Mouse (Mus musculus) MEL (cell line): Measurements from ENCODE around the gene Ccr1l1. TPM values are rescaled to one million over a fixed set of nuclear protein-coding genes. Genes with fewer than 3 reads are reported as not detected.

ENCODE experiments used
- DNase-seq: peaks from one replicate; pipeline ENCODE4 v3.0.0; 2011; ENCODE audit warnings: low read depth, low spot score
- H3K27ac ChIP-seq: 2 replicates; pipeline ENCODE4 v1.5.1; 2012; ENCODE audit warnings: low read depth, mild to moderate bottlenecking, control low read depth, low read length, moderate library complexity; ENCODE audit not compliant: control insufficient read depth
- H3K27me3 ChIP-seq, 2 experiments: fragments of 150-350 bp in 1 of 2; sonication (generic) in 1 of 2; 2 replicates each; pipeline ENCODE4 v1.6.1; 2012; ENCODE audit warnings: low read length in 2 of 2, mild to moderate bottlenecking in 2 of 2, improper control_type of control experiment in 1 of 2, moderate library complexity in 1 of 2; ENCODE audit not compliant: insufficient read depth in 2 of 2, control insufficient read depth in 1 of 2
- H3K36me3 ChIP-seq, 2 experiments: 2 replicates each; pipeline ENCODE4 v1.6.1; 2012 to 2014; ENCODE audit warnings: low read length in 2 of 2, improper control_type of control experiment in 1 of 2, inconsistent platforms in 1 of 2, mild to moderate bottlenecking in 1 of 2; ENCODE audit not compliant: insufficient read depth in 2 of 2, control insufficient read depth in 1 of 2
- H3K4me1 ChIP-seq, 2 experiments: fragments of 150-350 bp in 1 of 2; sonication (generic) in 1 of 2; 2 replicates each; pipeline ENCODE4 v1.6.1; 2012; ENCODE audit warnings: low read length in 2 of 2, improper control_type of control experiment in 1 of 2, mild to moderate bottlenecking in 1 of 2; ENCODE audit not compliant: insufficient read depth in 2 of 2, control insufficient read depth in 1 of 2
- H3K4me3 ChIP-seq, 2 experiments: fragments of 150-350 bp in 1 of 2; sonication (generic) in 1 of 2; 2 replicates each; pipeline ENCODE4 v1.5.1; 2012; ENCODE audit warnings: low read depth in 2 of 2, low read length in 2 of 2, mild to moderate bottlenecking in 2 of 2, moderate library complexity in 2 of 2, control low read depth in 1 of 2, improper control_type of control experiment in 1 of 2; ENCODE audit not compliant: control insufficient read depth in 1 of 2, insufficient read depth in 1 of 2
- H3K79me2 ChIP-seq: 2 replicates; pipeline ENCODE4 v1.6.1; 2012; ENCODE audit warnings: mild to moderate bottlenecking, low read length, moderate library complexity; ENCODE audit not compliant: control insufficient read depth, poor library complexity, insufficient read depth
- H3K9ac ChIP-seq: 2 replicates; pipeline ENCODE4 v1.6.1; 2012; ENCODE audit warnings: low read depth, mild to moderate bottlenecking, control low read depth, low read length, moderate library complexity; ENCODE audit not compliant: control insufficient read depth, poor library complexity, severe bottlenecking
- H3K9me3 ChIP-seq: fragments of 150-350 bp; sonication (generic); replicated peaks from 2 replicates; pipeline ENCODE4 v1.6.1; 2012; ENCODE audit warnings: mild to moderate bottlenecking, low read length, improper control_type of control experiment, moderate library complexity; ENCODE audit not compliant: insufficient read depth
- CHD1 ChIP-seq: IDR thresholded peaks from 2 replicates; pipeline ENCODE4 v1.6.1; 2012; ENCODE audit warnings: low read depth, mild to moderate bottlenecking, inconsistent platforms, low read length, improper control_type of control experiment
- CTCF ChIP-seq, 3 experiments: IDR thresholded peaks in 2 of 3; conservative IDR thresholded peaks in 1 of 3; 2 replicates each; pipeline ENCODE4 v1.5.1; 2011 to 2012; ENCODE audit warnings: low read length in 3 of 3, low read depth in 2 of 3, mild to moderate bottlenecking in 2 of 3, improper control_type of control experiment in 1 of 3, inconsistent platforms in 1 of 3, mixed read lengths in 1 of 3, moderate library complexity in 1 of 3; ENCODE audit not compliant: control insufficient read depth in 1 of 3, insufficient read depth in 1 of 3, poor library complexity in 1 of 3, severe bottlenecking in 1 of 3
- E2F4 ChIP-seq: IDR thresholded peaks from 2 replicates; pipeline ENCODE4 v1.6.1; 2011; ENCODE audit warnings: low read depth, low read length, improper control_type of control experiment, borderline replicate concordance
- EP300 ChIP-seq, 2 experiments: IDR thresholded peaks; 2 replicates each; pipeline ENCODE4 v1.6.1; 2011; ENCODE audit warnings: improper control_type of control experiment in 2 of 2, low read length in 2 of 2, low read depth in 1 of 2, mild to moderate bottlenecking in 1 of 2
- ETS1 ChIP-seq: IDR thresholded peaks from 2 replicates; pipeline ENCODE4 v1.6.1; 2012; ENCODE audit warnings: low read depth, mild to moderate bottlenecking, inconsistent platforms, low read length, improper control_type of control experiment, moderate library complexity
- GABPA ChIP-seq: IDR thresholded peaks from 2 replicates; pipeline ENCODE4 v1.6.1; 2012; ENCODE audit warnings: low read depth, mild to moderate bottlenecking, inconsistent platforms, low read length, improper control_type of control experiment, moderate library complexity
- GATA1 ChIP-seq: IDR thresholded peaks from 2 replicates; pipeline ENCODE4 v1.6.1; 2011; ENCODE audit warnings: low read depth, low read length, improper control_type of control experiment
- HCFC1 ChIP-seq: IDR thresholded peaks from 2 replicates; pipeline ENCODE4 v1.6.1; 2012; ENCODE audit warnings: low read depth, mild to moderate bottlenecking, inconsistent platforms, low read length, improper control_type of control experiment, moderate library complexity
- JUND ChIP-seq: IDR thresholded peaks from 2 replicates; pipeline ENCODE4 v1.6.1; 2011; ENCODE audit warnings: low read depth, mild to moderate bottlenecking, improper control_type of control experiment, low read length
- KAT2A ChIP-seq: conservative IDR thresholded peaks from 2 replicates; pipeline ENCODE4 v1.6.1; 2012; ENCODE audit warnings: low read depth, low read length, improper control_type of control experiment, inconsistent platforms
- MAFK ChIP-seq: IDR thresholded peaks from 2 replicates; pipeline ENCODE4 v1.6.1; 2011; ENCODE audit warnings: low read depth, mild to moderate bottlenecking, low read length, improper control_type of control experiment, borderline replicate concordance
- MEF2A ChIP-seq: IDR thresholded peaks from 2 replicates; pipeline ENCODE4 v1.6.1; 2014; ENCODE audit warnings: low read depth, mild to moderate bottlenecking, inconsistent platforms, low read length, improper control_type of control experiment; ENCODE audit not compliant: poor library complexity, insufficient replicate concordance, severe bottlenecking; ENCODE audit errors: extremely low read depth
- MXI1 ChIP-seq: IDR thresholded peaks from 2 replicates; pipeline ENCODE4 v1.6.1; 2011; ENCODE audit warnings: mild to moderate bottlenecking, low read depth, low read length, improper control_type of control experiment
- MYB ChIP-seq: IDR thresholded peaks from 2 replicates; pipeline ENCODE4 v1.6.1; 2011; ENCODE audit warnings: mild to moderate bottlenecking, low read depth, low read length, improper control_type of control experiment
- MYC ChIP-seq: IDR thresholded peaks from 2 replicates; pipeline ENCODE4 v1.6.1; 2011; ENCODE audit warnings: low read depth, mild to moderate bottlenecking, low read length, improper control_type of control experiment, moderate library complexity
- NELFE ChIP-seq: IDR thresholded peaks from 2 replicates; pipeline ENCODE4 v1.6.1; 2011; ENCODE audit warnings: low read depth, low read length, improper control_type of control experiment
- POLR2A ChIP-seq, 2 experiments: IDR thresholded peaks; 2 replicates each; pipeline ENCODE4 v1.6.1; 2011 to 2012; ENCODE audit warnings: low read length in 2 of 2, mild to moderate bottlenecking in 2 of 2, control low read depth in 1 of 2, improper control_type of control experiment in 1 of 2, low read depth in 1 of 2, moderate library complexity in 1 of 2; ENCODE audit not compliant: control insufficient read depth in 1 of 2, insufficient read depth in 1 of 2, poor library complexity in 1 of 2
- POLR2AphosphoS2 ChIP-seq: IDR thresholded peaks from 2 replicates; pipeline ENCODE4 v1.6.1; 2011; ENCODE audit warnings: low read length, improper control_type of control experiment
- RAD21 ChIP-seq: IDR thresholded peaks from 2 replicates; pipeline ENCODE4 v1.6.1; 2011; ENCODE audit warnings: mild to moderate bottlenecking, low read depth, low read length, improper control_type of control experiment
- TAL1 ChIP-seq: IDR thresholded peaks from 2 replicates; pipeline ENCODE4 v1.6.1; 2012; ENCODE audit warnings: mild to moderate bottlenecking, inconsistent platforms, low read length, moderate library complexity, mixed read lengths
- TBP ChIP-seq: IDR thresholded peaks from 2 replicates; pipeline ENCODE4 v1.8.0; 2011; ENCODE audit warnings: low read depth, low read length, improper control_type of control experiment
- TCF12 ChIP-seq: IDR thresholded peaks from 2 replicates; pipeline ENCODE4 v1.6.1; 2014; ENCODE audit warnings: low read depth, mild to moderate bottlenecking, inconsistent platforms, low read length, improper control_type of control experiment, moderate library complexity
- UBTF ChIP-seq: IDR thresholded peaks from 2 replicates; pipeline ENCODE4 v1.6.1; 2012; ENCODE audit warnings: low read depth, mild to moderate bottlenecking, inconsistent platforms, low read length, improper control_type of control experiment, moderate library complexity, borderline replicate concordance; ENCODE audit not compliant: insufficient read depth
- USF1 ChIP-seq: IDR thresholded peaks from 2 replicates; pipeline ENCODE4 v1.6.1; 2014; ENCODE audit warnings: low read depth, mild to moderate bottlenecking, inconsistent platforms, low read length, improper control_type of control experiment, moderate library complexity
- USF2 ChIP-seq, 2 experiments: IDR thresholded peaks; 2 replicates each; pipeline ENCODE4 v1.6.1; 2011 to 2012; ENCODE audit warnings: improper control_type of control experiment in 2 of 2, low read length in 2 of 2, borderline replicate concordance in 1 of 2, inconsistent platforms in 1 of 2, low read depth in 1 of 2, mild to moderate bottlenecking in 1 of 2; ENCODE audit not compliant: insufficient read depth in 1 of 2
- ZKSCAN1 ChIP-seq: IDR thresholded peaks from 2 replicates; pipeline ENCODE4 v1.6.1; 2012; ENCODE audit warnings: low read depth, mild to moderate bottlenecking, inconsistent platforms, low read length, improper control_type of control experiment, moderate library complexity
- ZMIZ1 ChIP-seq: IDR thresholded peaks from 2 replicates; pipeline ENCODE4 v1.6.1; 2012; ENCODE audit warnings: low read depth, mild to moderate bottlenecking, inconsistent platforms, low read length, improper control_type of control experiment, moderate library complexity
- ZNF384 ChIP-seq: IDR thresholded peaks from 2 replicates; pipeline ENCODE4 v1.6.1; 2012; ENCODE audit warnings: low read depth, mild to moderate bottlenecking, inconsistent platforms, low read length, improper control_type of control experiment
- polyA plus RNA-seq, 2 experiments: library from polyadenylated mRNA; stranded (reverse) in 1 of 2; unstranded in 1 of 2; fragments of >175 nt in 1 of 2; fragments of >200 nt in 1 of 2; gene quantifications; 2 replicates each; pipeline versions ENCODE4 v1.2.1 to v1.2.4; 2012; ENCODE audit warnings: low replicate concordance in 2 of 2, low read depth in 1 of 2; ENCODE audit not compliant: insufficient read length in 2 of 2, insufficient read depth in 1 of 2, missing spikeins in 1 of 2
- total RNA-seq: library from RNA; depleted of rRNA; stranded (reverse); fragments of 300-350 nt; gene quantifications from 2 replicates; pipeline ENCODE4 v1.2.3, GENCODE M21; 2012

The Ccr1l1 gene
- total and polyA plus RNA-seq, 3 experiments = not detected

- TF ChIP-seq USF1 (no peak), POLR2A (IDR thresholded peaks at IDR 0.05; ENCODE audit: control insufficient read depth in 1 of 2, insufficient read depth in 1 of 2, low read depth in 1 of 2, low read length in 2 of 2, poor library complexity in 1 of 2) (no peak), MYC (no peak), JUND (no peak), ZNF384 (peak; percentile 75), ZMIZ1 (no peak), GABPA (no peak), KAT2A (no peak), MXI1 (no peak), MAFK (no peak)
These were observed 6.7 kb upstream of the Ccr1l1 start (continued) for GRCm38 (mm10) chr9:123984943-123985342.

GRCm38 (mm10) chr9:123982720-123983119 lies 4.5 kb upstream of the Ccr1l1 start:
- H3K27ac ChIP-seq = peak overlapping the region; percentile 78
- TF ChIP-seq USF2 (IDR thresholded peaks at IDR 0.05; ENCODE audit: borderline replicate concordance in 1 of 2, insufficient read depth in 1 of 2, low read depth in 1 of 2, low read length in 2 of 2) = no peak
- peak; percentile 63 for TF ChIP-seq GATA1
- 0 out of 2 replicates have a peak, but pooled peaks have one; percentile 15 for TF ChIP-seq MYB
- TF ChIP-seq ETS1 = 0 out of 2 replicates have a peak, but pooled peaks have one; percentile 7
- 0 out of 2 replicates have a peak, but pooled peaks have one; percentile 11 for TF ChIP-seq TCF12
- TF ChIP-seq EP300 (IDR thresholded peaks at IDR 0.05; ENCODE audit: low read depth in 1 of 2, low read length in 2 of 2) = peak; percentile 35 to 54; a peak in 2 of 4 replicates
- TF ChIP-seq, all 39 proteins: peak for 5
- no peaks in the 10 kb centered on the region for H3K9me3 ChIP-seq
- H3K9ac ChIP-seq = no peak overlapping the region
- peaks cover 31 to 38% of the 10 kb centered on the region in 2 experiments for H3K4me1 ChIP-seq
- no peaks in the 10 kb centered on the region for H3K79me2 ChIP-seq
- no peaks in the 10 kb centered on the region for H3K27me3 ChIP-seq
- peaks cover 0 to 49% of the 10 kb centered on the region in 2 experiments; a peak in 2 of 4 replicates for H3K36me3 ChIP-seq
- H3K4me3 ChIP-seq = no peak overlapping the region
- peak; percentile 29 for DNase-seq

- Histone ChIP-seq H3K9me3 (no peaks in the 10 kb centered on the region), H3K36me3 (peaks cover 0 to 49% of the 10 kb centered on the region in 2 experiments; a peak in 2 of 4 replicates), H3K27me3 (no peaks in the 10 kb centered on the region), H3K4me3 (no peak overlapping the region), H3K79me2 (no peaks in the 10 kb centered on the region), H3K4me1 (peaks cover 31 to 38% of the 10 kb centered on the region in 2 experiments), H3K9ac (no peak overlapping the region), H3K27ac (peak overlapping the region; percentile 78)
- DNase-seq = peak; percentile 77
- TF ChIP-seq GABPA (no peak), E2F4 (no peak), MEF2A (no peak), TAL1 (peak; percentile 94), GATA1 (peak; percentile 97), MXI1 (no peak), RAD21 (no peak), TBP (no peak), ZKSCAN1 (no peak), MYB (peak; percentile 29; the same call in 1 of the 2 replicates), TCF12 (peak; percentile 97), HCFC1 (no peak), POLR2AphosphoS2 (no peak), NELFE (no peak), ZNF384 (no peak), MAFK (peak; percentile 29; the same call in 1 of the 2 replicates), CTCF (IDR thresholded peaks at IDR 0.05 in 2 of 3, conservative IDR thresholded peaks at IDR 0.05 in 1 of 3; ENCODE audit: control insufficient read depth in 1 of 3, insufficient read depth in 1 of 3, low read depth in 2 of 3, low read length in 3 of 3, poor library complexity in 1 of 3, severe bottlenecking in 1 of 3) (no peak), ZMIZ1 (no peak), CHD1 (no peak), UBTF (no peak)
These were observed 3.7 kb upstream of the Ccr1l1 start for GRCm38 (mm10) chr9:123981909-123982308.
